Mouse (Mus musculus) ES-E14 (cell line): ENCODE results near the gene Sox5. TPM values are rescaled to one million over a fixed set of nuclear protein-coding genes. Genes with fewer than 3 reads are reported as not detected.

Source experiments
- DNase-seq: peaks from one replicate; pipeline ENCODE4 v3.0.0-alpha.2; 2013; ENCODE audit warnings: low read depth, low spot score
- H3K27ac ChIP-seq: 2 replicates; pipeline ENCODE4 v1.5.1; 2012; ENCODE audit warnings: low read depth, mild to moderate bottlenecking, low read length, moderate library complexity, mixed read lengths; ENCODE audit not compliant: poor library complexity, insufficient read depth, severe bottlenecking
- H3K36me3 ChIP-seq: 2 replicates; pipeline ENCODE4 v1.6.1; 2012; ENCODE audit warnings: mild to moderate bottlenecking, low read length, moderate library complexity, mixed read lengths; ENCODE audit not compliant: control insufficient read depth, poor library complexity, insufficient read depth, severe bottlenecking
- H3K4me1 ChIP-seq, 2 experiments: fragments of 150-350 bp in 1 of 2; sonication (generic) in 1 of 2; 2 replicates each; pipeline ENCODE4 v1.6.1; 2012; ENCODE audit warnings: low read length in 2 of 2, mild to moderate bottlenecking in 1 of 2, mixed read lengths in 1 of 2; ENCODE audit not compliant: control insufficient read depth in 2 of 2, insufficient read depth in 2 of 2, poor library complexity in 1 of 2
- H3K4me3 ChIP-seq, 2 experiments: fragments of 150-350 bp in 1 of 2; sonication (generic) in 1 of 2; 2 replicates each; pipeline ENCODE4 v1.5.1; 2012; ENCODE audit warnings: low read length in 2 of 2, low read depth in 1 of 2, mild to moderate bottlenecking in 1 of 2, mixed read lengths in 1 of 2; ENCODE audit not compliant: insufficient read depth in 1 of 2, poor library complexity in 1 of 2, severe bottlenecking in 1 of 2
- H3K9ac ChIP-seq: 2 replicates; pipeline ENCODE4 v1.6.1; 2012; ENCODE audit warnings: low read depth, mild to moderate bottlenecking, low read length, mixed read lengths; ENCODE audit not compliant: poor library complexity, insufficient read depth, severe bottlenecking
- H3K9me3 ChIP-seq: fragments of 150-350 bp; sonication (generic); 2 replicates; pipeline ENCODE4 v1.6.1; 2012; ENCODE audit warnings: low read depth, mild to moderate bottlenecking, low read length; ENCODE audit not compliant: control insufficient read depth, insufficient read depth
- CHD2 ChIP-seq: IDR thresholded peaks from 2 replicates; pipeline ENCODE4 v1.6.1; 2014; ENCODE audit warnings: mild to moderate bottlenecking, low read depth, low read length, inconsistent platforms
- HCFC1 ChIP-seq: IDR thresholded peaks from 2 replicates; pipeline ENCODE4 v1.6.1; 2012; ENCODE audit warnings: low read length, inconsistent platforms, borderline replicate concordance; ENCODE audit not compliant: insufficient read depth
- MAFK ChIP-seq: IDR thresholded peaks from 2 replicates; pipeline ENCODE4 v1.6.1; 2014; ENCODE audit warnings: mild to moderate bottlenecking, low read depth, low read length, inconsistent platforms; ENCODE audit not compliant: insufficient read depth
- ZC3H11A ChIP-seq: IDR thresholded peaks from 2 replicates; pipeline ENCODE4 v1.6.1; 2012; ENCODE audit warnings: low read depth, mild to moderate bottlenecking, inconsistent platforms, low read length, borderline replicate concordance
- ZNF384 ChIP-seq: IDR thresholded peaks from 2 replicates; pipeline ENCODE4 v1.6.1; 2012; ENCODE audit warnings: low read depth, low read length, inconsistent platforms
- in situ Hi-C, 2 experiments: fragments of 600-800 bp; cut with MboI; formaldehyde crosslinking; loops; one replicate each; pipeline ENCODE4 v1.15.1; 2025; ENCODE audit warnings: low sequenced_read_pairs in 2 of 2, inconsistent platforms in 1 of 2; ENCODE audit not compliant: unreplicated experiment in 2 of 2
- total RNA-seq: library from RNA; depleted of rRNA; stranded (reverse); fragments of 300-350 nt; gene quantifications from 2 replicates; pipeline ENCODE4 v1.2.3, GENCODE M21; 2012

Gene Sox5
- total RNA-seq, 1 experiment: 0.36 TPM

DNA sequence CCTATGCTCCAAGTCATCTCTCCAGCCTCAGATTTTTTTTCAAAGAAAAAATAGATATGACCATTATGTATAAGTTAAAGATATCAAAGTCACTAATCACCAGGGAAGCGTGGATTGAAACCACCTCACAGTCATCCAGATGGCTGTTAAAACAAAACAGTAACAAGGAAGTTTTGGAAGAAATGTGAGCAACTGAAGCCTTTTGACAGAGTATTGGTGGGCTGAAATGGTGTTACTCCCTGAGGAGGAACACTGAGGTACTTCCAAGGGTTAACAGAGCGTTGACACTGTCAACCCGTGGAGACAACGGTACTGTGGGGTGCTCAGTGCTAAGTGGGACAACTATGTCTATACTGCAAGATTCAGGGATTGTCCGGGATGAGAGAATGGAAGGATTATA, 44.0 kb downstream of the Sox5 start:
- H3K9ac ChIP-seq: no peak overlapping the region
- H3K9me3 ChIP-seq: no peaks in the 10 kb centered on the region
- no peak overlapping the region for H3K4me3 ChIP-seq
- TF ChIP-seq ZNF384 (no peak), HCFC1 (no peak), CHD2 (no peak), MAFK (no peak), ZC3H11A (no peak)
- no peak overlapping the region for H3K27ac ChIP-seq
- no peaks in the 10 kb centered on the region for H3K4me1 ChIP-seq
- no peak for DNase-seq
- in situ Hi-C loops: no loop called here
- no peaks in the 10 kb centered on the region for H3K36me3 ChIP-seq

DNA sequence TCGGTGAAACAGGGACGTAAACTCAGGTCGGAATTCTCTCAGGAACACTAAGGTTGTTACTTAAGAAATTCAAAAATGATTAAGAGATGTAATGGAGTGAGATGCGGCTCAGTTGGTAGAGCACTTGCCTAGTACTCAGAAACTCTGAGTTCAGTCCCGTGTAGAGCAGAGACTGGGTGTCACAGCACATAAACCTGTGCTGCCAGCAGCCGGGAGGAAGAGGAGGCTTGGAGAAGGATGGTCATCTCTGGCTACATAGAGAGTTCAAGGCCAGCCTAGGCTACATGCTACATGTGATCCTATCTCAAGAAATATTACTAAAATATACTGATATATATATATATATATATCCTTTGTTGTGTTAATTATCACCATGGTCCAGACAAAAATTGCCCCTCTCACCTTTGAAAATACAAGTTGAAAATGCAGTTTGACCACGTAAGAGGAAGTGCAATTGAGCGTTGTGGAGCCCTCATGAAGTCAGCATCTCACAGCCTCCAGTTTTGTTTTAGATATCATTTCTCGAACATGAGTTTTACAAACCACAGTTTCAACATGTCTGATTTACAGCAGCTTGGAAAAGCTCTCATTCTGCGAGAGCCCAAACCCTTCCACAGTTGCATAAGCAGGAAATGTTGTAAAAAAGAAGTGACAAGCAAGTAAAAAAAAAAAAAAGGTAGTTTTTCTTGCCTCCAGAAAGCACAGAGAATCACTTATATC, 50.4 kb downstream of the Sox5 start:
- no peaks in the 10 kb centered on the region for H3K36me3 ChIP-seq
- no peak overlapping the region for H3K9ac ChIP-seq
- no peaks in the 10 kb centered on the region for H3K9me3 ChIP-seq
- TF ChIP-seq MAFK: no peak
- no peak for TF ChIP-seq CHD2
- no peak for TF ChIP-seq ZC3H11A
- TF ChIP-seq HCFC1: no peak
- TF ChIP-seq ZNF384: no peak
- in situ Hi-C loops: no loop called here
- H3K4me3 ChIP-seq: no peak overlapping the region
- no peak overlapping the region for H3K27ac ChIP-seq
- H3K4me1 ChIP-seq: no peaks in the 10 kb centered on the region
- no peak for DNase-seq

DNA sequence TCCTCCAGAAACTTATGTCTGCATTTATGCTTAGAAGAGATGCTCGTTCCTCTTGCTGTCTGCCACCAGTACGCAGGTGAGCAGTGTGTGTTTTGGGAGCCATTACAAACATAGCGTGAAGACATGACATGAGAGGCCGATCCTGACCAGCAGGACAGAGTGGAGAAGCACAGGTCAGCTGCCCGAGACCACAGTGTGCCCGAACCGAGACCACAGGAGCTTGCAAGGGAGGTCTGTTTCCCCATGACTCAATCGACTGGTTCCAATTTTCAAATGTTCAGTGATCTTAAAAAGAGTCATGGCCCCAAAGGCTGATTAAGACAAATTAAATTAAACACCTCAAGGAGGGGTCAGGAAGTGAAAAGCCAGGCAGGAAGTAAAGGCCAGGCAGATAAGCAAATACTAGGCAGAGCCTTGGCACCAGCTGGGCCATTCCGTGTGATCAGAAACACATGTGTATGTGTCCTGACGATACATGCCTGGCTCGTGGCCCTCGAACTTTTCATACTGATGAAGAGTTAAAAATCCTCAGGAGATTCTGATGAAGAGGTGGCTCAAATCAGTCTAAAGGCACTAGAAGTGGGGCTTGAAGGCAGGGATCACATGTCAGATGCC, 58.1 kb downstream of the Sox5 start:
- Histone ChIP-seq H3K4me3 (no peak overlapping the region), H3K4me1 (no peaks in the 10 kb centered on the region), H3K27ac (no peak overlapping the region), H3K36me3 (no peaks in the 10 kb centered on the region), H3K9ac (no peak overlapping the region), H3K9me3 (no peaks in the 10 kb centered on the region)
- no peak for DNase-seq
- TF ChIP-seq CHD2 (no peak), ZC3H11A (no peak), HCFC1 (no peak), MAFK (no peak), ZNF384 (no peak)
- in situ Hi-C loops: no loop called here

DNA sequence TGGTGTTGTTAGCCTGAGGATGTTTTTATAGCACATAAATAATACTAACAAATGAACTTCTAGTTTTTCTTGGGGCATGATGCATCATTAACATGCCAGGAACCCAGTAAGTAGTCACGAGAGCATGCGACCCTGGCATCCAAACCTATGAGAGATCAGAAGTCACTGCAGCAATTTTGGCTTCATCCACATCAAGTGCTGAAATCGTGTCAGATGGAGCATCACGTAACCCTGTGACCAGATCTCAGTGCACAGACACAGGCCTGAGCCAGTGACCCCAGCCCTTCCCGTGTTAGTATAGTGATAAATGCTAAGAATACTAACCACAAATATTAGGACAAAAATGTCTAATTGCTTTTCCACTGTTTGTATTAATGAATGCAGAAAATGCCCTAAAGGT, 58.8 kb downstream of the Sox5 start:
- TF ChIP-seq CHD2 (no peak), ZNF384 (no peak), MAFK (no peak), HCFC1 (no peak), ZC3H11A (no peak)
- in situ Hi-C loops: no loop called here
- H3K4me1 ChIP-seq: no peaks in the 10 kb centered on the region
- DNase-seq: no peak
- no peaks in the 10 kb centered on the region for H3K36me3 ChIP-seq
- H3K9ac ChIP-seq: no peak overlapping the region
- H3K27ac ChIP-seq: no peak overlapping the region
- no peak overlapping the region for H3K4me3 ChIP-seq
- H3K9me3 ChIP-seq: no peaks in the 10 kb centered on the region
